Mouse (Mus musculus): ENCODE results near the gene Gm10377. TPM values are rescaled to one million over a fixed set of nuclear protein-coding genes. Genes with fewer than 3 reads are reported as not detected.
"Not testable (repeated sequence)": the region's sequence is repeated elsewhere in the genome, so short reads cannot be mapped to it uniquely, and the experiment has no call there.

Gene Gm10377
- not detected in 2 replicates for polyA plus RNA-seq (2012; ENCODE audit: insufficient read depth, insufficient read length, missing spikeins)

- not testable (repeated sequence) for H3K4me3 ChIP-seq (ENCODE audit: insufficient read depth, low read depth, low read length); H3K27ac ChIP-seq (replicated peaks; ENCODE audit: low read depth, low read length); H3K4me1 ChIP-seq (ENCODE audit: control insufficient read depth, insufficient read depth, insufficient read length, low read length)
These were observed at the start of gene Gm10377 for GRCm38 (mm10) chr14:42797887-42798286. Gene Gm10377 (minus strand): TSS chr14:42797987.

- not testable (repeated sequence) for H3K4me3 ChIP-seq (ENCODE audit: insufficient read depth, low read depth, low read length)
These were observed 29.1 kb downstream of the Gm10377 start, which contains the start of gene Gm3015 for GRCm38 (mm10) chr14:42768721-42769120. Gene Gm3015 (minus strand): TSS chr14:42768821.

More at GRCm38 (mm10) chr14:42768721-42769120, 29.1 kb downstream of the Gm10377 start, which contains the start of gene Gm3015:
- H3K4me1 ChIP-seq (ENCODE audit: control insufficient read depth, insufficient read depth, insufficient read length, low read length); H3K27ac ChIP-seq (replicated peaks; ENCODE audit: low read depth, low read length): not testable (repeated sequence)

Other genes with a start within 250 kb of the Gm10377 start
- not detected in 2 replicates for gene Gm17124, start 198.1 kb downstream of the Gm10377 start, polyA plus RNA-seq (2012; ENCODE audit: insufficient read depth, insufficient read length, missing spikeins)
- gene Gm3633, start 156.1 kb downstream of the Gm10377 start, polyA plus RNA-seq (2012; ENCODE audit: insufficient read depth, insufficient read length, missing spikeins), result not detected in 2 replicates
- gene Gm10378, start 142.0 kb downstream of the Gm10377 start, polyA plus RNA-seq (2012; ENCODE audit: insufficient read depth, insufficient read length, missing spikeins), result not detected in 2 replicates
- not detected in 2 replicates for gene Gm3015, start 29.2 kb downstream of the Gm10377 start, polyA plus RNA-seq (2012; ENCODE audit: insufficient read depth, insufficient read length, missing spikeins)
- not detected in 2 replicates for gene Gm21977, start 55.5 kb upstream of the Gm10377 start, polyA plus RNA-seq (2012; ENCODE audit: insufficient read depth, insufficient read length, missing spikeins)
- gene Gm8082, start 195.6 kb upstream of the Gm10377 start, polyA plus RNA-seq (2012; ENCODE audit: insufficient read depth, insufficient read length, missing spikeins), result not detected in 2 replicates
- gene Gm10376, start 217.6 kb upstream of the Gm10377 start, polyA plus RNA-seq (2012; ENCODE audit: insufficient read depth, insufficient read length, missing spikeins), result not detected in 2 replicates